Mouse (Mus musculus): ENCODE measurements around the gene Mrps10. TPM values are rescaled to one million over a fixed set of nuclear protein-coding genes. Genes with fewer than 3 reads are reported as not detected.

Mrps10 gene
- total RNA-seq (2015) (71.3 and 89.1 TPM in 2 replicates), total RNA-seq (2017) (53.6 and 69.9 TPM in 2 replicates)

DNA sequence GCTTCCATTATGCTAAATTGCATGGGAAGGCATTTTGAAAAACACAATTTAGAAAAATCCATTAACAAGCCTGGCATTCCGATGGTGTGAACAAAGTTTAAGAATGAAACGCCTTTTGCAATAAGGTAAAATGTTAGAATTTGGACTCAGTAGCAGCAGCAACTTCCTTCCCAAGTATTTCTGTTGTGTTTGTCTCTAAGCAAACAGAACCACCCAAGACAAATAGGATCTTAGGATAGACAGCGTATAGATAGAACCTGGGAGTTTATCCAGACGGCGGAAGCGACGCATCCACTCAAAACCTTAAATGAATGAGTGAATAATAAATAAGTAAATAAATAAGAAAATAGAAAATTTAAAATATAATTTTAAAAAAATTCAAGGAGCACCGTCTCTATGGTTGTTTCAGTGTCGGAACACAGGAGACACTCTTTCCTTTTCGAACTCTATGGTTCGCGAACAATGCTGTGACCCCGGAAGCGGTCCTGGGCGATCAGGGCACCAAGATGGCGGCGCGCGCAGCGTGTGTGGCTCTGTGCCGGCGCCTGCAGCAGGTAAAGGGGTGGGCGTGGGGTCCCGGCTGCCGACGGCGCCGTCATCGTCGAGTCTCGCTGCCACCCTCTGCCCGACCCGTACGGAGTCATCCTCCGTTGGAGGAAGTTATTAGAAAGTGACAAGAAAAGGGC is at the start of gene Mrps10:
Mrps10 (plus strand) TSS at position 487 of the 686 bp plus-strand sequence.
- peak; percentile 97 for ATAC-seq (replicated peaks; ENCODE audit: poor library complexity)

GRCm38 (mm10) chr17:47318972-47319625 is 49.6 kb upstream of the Mrps10 start:
- peak; percentile 32; the same call in 1 of the 2 replicates for ATAC-seq (replicated peaks; ENCODE audit: poor library complexity)

GRCm38 (mm10) chr17:47319761-47320160 is 48.9 kb upstream of the Mrps10 start:
- peak; percentile 36; the same call in 1 of the 2 replicates for ATAC-seq (replicated peaks; ENCODE audit: poor library complexity)

- peak; percentile 40 for ATAC-seq (replicated peaks; ENCODE audit: poor library complexity)
Observed at GRCm38 (mm10) chr17:47322128-47322990, 46.3 kb upstream of the Mrps10 start.

DNA sequence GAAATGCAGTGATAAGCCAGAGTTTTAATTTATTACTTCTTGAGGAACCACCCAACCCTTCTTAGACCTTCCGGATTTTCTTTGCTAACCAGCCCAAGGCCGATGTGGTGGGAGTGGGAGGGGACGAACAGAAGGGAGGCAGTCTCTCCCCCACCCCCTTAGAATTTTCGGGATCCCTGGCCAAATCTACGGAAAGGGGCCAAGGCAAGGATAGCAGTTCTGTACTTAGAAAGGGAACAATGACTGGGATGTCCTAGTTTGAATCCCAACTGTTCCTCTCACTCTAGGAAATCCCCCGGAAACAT is 45.7 kb upstream of the Mrps10 start:
- ATAC-seq (replicated peaks; ENCODE audit: poor library complexity), result no peak

DNA sequence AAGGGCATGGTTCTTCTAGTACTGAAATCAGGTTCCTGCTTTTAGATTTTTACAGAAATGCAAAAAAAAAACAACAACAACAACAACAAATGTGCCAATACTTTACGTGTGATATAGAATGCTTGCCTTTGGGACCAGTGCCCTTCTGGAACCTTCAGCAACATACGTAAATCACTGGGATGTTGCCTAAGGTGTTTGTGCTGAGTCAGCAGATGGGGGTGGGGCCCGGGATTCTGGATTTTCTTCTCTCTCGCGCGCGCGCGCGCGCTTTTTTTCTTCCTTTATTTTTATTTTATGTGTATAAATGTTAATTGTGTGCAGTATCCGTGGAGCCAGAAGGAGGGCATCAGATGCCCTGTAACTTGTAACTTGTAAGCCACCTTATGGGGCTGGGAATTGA is 41.1 kb upstream of the Mrps10 start:
- no peak for ATAC-seq (replicated peaks; ENCODE audit: poor library complexity)

DNA sequence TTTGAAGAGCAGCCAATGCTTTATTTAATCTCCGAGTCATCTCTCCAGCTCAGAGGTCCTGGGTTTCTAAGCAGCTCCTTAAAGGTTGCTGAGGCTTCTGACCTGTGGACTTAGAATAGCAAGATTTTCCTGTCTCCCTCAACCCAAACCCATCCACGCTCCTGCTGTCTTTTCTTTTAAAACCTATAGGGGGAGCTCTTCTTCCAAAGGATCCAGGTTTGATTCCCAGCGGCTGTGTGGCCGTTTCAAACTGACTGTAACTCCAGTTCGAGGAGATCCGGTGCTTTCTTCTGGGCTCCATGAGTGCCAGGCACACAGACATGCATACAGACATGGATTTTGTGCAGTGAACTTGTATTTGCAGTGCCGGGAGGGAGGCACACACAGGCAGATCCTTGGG is 40.7 kb upstream of the Mrps10 start:
- ATAC-seq (replicated peaks; ENCODE audit: poor library complexity), result no peak

GRCm38 (mm10) chr17:47328552-47329343 is 39.9 kb upstream of the Mrps10 start:
- no peak for ATAC-seq (replicated peaks; ENCODE audit: poor library complexity)

- no peak for ATAC-seq (replicated peaks; ENCODE audit: poor library complexity)
Observed at GRCm38 (mm10) chr17:47330616-47331015, 38.1 kb upstream of the Mrps10 start.

DNA sequence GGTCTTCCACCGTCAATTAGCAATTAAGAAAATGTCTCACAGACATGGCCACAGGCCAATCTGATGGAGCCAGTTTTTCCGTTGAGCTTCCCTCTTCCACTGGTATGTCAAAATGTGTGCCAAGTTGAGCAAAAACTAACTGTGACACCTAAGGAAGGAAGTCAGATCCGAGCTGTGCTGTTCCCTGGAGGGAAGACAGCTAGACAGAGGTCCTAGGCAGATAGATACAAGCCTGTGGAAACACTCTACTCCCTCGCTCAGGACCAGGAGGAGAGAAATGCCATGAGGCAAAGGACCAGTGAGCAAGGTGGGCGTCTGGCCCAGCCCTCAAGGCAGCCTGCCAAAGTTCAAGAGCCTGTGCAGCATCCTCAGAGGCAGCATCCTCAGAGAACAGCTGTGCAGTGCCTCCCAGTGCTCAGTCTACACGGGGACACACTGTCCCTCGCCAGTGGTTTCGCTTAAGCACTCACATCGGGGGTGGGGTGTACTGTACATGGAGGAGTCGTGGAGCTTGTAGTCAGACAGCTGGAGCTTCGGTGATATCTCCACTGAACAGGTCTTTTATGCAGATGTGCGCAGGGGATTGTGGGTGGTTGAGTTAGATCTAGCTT is 36.6 kb upstream of the Mrps10 start:
- peak; percentile 91 for ATAC-seq (replicated peaks; ENCODE audit: poor library complexity)

DNA sequence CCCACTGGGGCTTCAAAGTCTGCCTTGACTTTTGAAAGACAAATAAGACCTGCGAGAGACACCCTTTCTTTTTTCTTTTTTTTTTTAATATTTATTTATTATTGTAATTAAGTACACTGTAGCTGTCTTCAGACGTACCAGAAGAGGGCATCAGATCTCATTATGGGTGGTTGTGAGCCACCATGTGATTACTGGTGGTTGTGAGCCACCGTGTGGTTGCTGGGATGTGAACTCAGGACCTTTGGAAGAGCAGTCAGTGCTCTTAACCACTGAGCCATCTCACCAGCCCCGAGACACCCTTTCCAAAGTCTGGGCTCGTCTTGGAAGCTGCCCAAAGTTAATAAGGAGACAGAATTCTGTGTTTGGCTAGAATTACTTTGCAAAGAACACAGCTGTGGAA is 36.0 kb upstream of the Mrps10 start:
- ATAC-seq (replicated peaks; ENCODE audit: poor library complexity), result 0 out of 2 replicates have a peak, but pooled peaks have one; percentile 19

DNA sequence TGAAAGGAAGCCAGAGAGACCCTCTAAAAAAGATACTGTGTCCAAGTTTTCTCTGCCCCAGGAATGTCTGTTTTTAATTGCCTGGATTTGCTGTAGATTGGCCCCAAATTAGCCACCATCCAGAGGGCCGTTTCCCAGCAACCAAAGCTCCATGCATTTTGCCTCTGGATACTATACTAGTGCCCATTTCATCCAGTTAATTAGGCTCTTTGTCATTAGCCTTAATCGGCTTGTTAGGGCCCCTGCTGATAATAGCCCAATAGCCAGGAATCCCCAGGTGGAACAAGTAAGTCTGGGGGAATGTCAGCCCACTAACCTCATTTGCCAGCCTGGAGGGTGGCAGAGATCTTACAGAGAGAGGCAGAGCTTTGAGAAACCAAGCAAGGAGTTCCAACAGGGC is 35.3 kb upstream of the Mrps10 start:
- ATAC-seq (replicated peaks; ENCODE audit: poor library complexity), result no peak

DNA sequence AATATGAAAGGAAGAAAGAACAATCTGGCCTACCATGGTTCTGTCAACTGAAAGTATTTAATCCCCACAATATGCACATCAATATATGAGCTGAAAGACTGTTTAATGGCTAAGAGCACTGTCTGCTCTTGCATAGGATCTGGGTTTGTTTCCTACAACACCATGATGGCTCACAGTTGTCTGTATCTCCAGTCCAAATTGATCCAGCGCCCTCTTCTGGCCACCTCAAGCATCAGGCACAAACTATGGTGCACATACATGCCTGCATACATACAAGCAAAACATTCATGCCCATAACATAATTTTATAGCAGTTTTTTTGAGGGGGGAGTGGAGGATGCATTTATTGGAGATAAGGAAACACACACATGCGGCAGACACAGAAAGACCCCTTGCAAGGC is 25.6 kb upstream of the Mrps10 start:
- ATAC-seq (replicated peaks; ENCODE audit: poor library complexity), result no peak

DNA sequence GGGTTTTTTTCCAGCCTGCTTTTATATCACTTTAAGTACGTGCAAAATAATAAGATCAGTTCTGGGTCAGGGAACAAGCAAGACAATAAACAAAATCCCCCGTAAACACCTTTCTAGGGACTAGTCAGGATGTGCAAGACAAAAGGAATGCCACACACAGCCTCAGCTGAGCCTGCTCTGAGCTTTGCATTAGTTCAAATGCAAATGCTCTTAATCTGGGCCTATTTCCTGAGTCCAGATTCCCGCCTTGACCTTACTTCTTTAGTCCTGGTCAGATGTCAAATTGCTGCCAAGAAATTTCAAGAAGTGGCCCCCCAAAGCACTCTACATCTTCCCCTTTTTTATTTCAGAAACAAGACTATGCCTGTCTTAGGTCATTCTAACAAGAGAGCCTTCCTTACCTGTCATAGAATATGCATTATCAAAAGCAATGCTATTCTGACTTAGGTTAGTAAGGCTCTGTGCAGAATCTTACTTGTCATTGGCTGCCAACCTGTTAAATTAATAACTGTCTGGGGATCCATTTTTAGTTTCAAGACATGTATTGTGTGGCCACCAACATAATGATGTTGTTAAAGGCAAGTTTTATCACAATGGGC is 18.9 kb upstream of the Mrps10 start:
- ATAC-seq (replicated peaks; ENCODE audit: poor library complexity), result no peak

DNA sequence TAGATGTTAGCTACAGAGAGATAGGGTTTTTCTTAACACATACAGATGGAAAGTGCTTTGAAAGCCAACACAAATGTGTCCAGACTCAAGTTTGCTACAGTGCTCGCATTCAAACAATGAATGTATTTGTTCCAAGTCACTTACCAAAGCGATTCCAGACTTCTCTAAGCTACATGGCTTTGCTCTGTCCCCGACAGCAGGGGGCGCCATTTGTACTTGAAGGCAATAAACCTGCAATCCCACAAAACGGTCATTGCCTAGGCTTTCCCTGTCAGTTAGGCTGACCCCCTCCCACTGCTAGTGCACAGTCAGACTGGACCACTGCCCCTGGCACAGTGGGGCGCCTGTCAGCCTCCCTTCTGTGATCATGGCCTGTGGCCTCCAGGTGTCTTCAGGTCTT is 8.7 kb upstream of the Mrps10 start:
- ATAC-seq (replicated peaks; ENCODE audit: poor library complexity), result peak; percentile 55; the same call in 1 of the 2 replicates

- ATAC-seq (replicated peaks; ENCODE audit: poor library complexity), result no peak
Observed at GRCm38 (mm10) chr17:47361343-47361742, 7.3 kb upstream of the Mrps10 start.

DNA sequence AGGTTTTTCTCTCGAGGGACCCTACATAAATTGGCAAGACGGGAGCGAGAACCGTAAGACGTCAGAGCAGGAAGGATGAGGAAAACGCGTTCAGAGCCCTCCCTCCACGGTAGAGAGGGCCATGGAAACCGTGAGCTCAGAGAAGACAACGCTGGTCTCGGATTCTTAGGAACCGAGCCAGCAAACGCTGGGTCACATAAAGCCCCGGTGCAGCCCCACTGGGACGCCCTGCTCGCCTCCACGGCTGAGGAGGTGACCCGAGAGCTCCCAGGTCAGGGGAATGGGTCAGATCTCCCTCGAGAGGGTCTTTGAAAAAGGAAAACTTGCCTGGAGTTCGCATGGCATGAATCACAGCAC is 378 bp downstream of the Mrps10 start:
- peak; percentile 64 for ATAC-seq (replicated peaks; ENCODE audit: poor library complexity)

DNA sequence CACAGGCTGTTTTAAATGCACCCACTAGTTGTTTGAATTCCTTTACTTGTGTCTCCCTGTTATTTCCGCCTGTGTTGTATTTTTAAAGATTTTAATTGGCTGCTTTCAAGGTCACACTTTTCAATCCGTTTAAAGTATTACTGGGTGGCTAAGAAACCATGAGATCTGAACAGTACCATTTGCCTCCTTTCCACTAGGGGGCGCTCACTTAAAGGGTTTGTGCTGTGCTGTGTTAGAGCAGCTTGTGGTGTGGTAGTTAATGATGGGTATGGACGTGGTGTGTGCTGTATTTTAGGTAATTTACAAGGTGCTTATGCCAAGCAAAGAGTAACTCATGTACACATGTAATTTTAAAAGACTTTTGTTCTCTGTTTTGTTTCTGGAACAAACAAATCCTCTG is 2.8 kb downstream of the Mrps10 start:
- ATAC-seq (replicated peaks; ENCODE audit: poor library complexity), result peak; percentile 74

- no peak for ATAC-seq (replicated peaks; ENCODE audit: poor library complexity)
Observed at GRCm38 (mm10) chr17:47373991-47374390, 5.3 kb downstream of the Mrps10 start.

GRCm38 (mm10) chr17:47376779-47377280 is 8.1 kb downstream of the Mrps10 start:
- ATAC-seq (replicated peaks; ENCODE audit: poor library complexity), result no peak
